9 mouse cellular contexts compared by ENCODE assay signal in the genomic region with DNA sequence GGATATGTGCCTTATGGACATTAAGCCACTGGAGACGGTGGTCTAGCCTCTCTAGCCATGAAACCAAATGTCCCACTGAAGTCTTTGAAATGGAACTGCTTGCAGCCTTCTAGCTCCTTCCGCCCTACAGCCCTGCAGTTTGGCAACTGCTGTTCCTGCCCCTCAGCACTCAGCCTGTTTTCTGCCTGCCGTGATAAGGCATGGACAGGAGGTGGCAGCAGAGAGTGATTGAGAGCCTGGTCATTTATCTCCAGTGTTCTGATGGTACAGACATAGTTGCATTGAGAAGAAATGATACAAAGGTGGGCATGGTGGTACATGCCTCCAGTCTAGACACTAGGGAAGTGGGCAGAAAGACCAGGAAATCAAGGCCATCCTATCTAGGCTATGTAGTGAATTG. TPM values are rescaled to one million over a fixed set of nuclear protein-coding genes. Genes with fewer than 3 reads are reported as not detected.
DNase-seq lines count a peak whose midpoint lies in the region; ATAC-seq and TF ChIP-seq lines count a peak whose summit lies in the region.
"Had no signal": no experiment of that assay in that cellular context is flagged by ENCODE, and none has a peak within 500 bp of the region (broad histone marks: within the 10 kb centered on the region; RNA-seq: fewer than 3 reads in every experiment).

No protein-coding gene starts in this region.

- peak; percentile 91 for TF ChIP-seq CTCF in bone marrow, adult 2 months (IDR thresholded peaks at IDR 0.05; ENCODE audit: control insufficient read depth, insufficient read depth, low read length)
- peak; percentile 87; the same call in 1 of the 2 replicates for TF ChIP-seq CTCF in embryonic fibroblast, embryonic 13.5 days (IDR thresholded peaks at IDR 0.05; ENCODE audit: borderline replicate concordance, insufficient read depth, low read length)

- WGBS in forebrain, embryonic 10.5 days = 22% methylated on average over 3 of the region's 3 CpGs
- 25% methylated on average over 3 of the region's 3 CpGs for WGBS in forebrain, embryonic 12.5 days
- 7% methylated on average over 3 of the region's 3 CpGs for WGBS in bone marrow, adult 2 months

- intact Hi-C loops in heart, postnatal 36 days (cut with DNase I) = loop anchor here (1.0 to 5.0 kb wide), 5 partner anchors 95 to 439 kb away; a partner anchor contains a TSS

- H3K4me2 ChIP-seq in forebrain, embryonic 12.5 days = no peak overlapping the region
- H3K4me2 ChIP-seq: limb, embryonic 13.5 days had no signal

- H3K36me3 ChIP-seq in forebrain, embryonic 10.5 days (replicated peaks) = no peaks in the 10 kb centered on the region
- H3K36me3 ChIP-seq in forebrain, embryonic 12.5 days (replicated peaks) = no peaks in the 10 kb centered on the region
- H3K36me3 ChIP-seq: limb, embryonic 13.5 days had no signal

- H3K9ac ChIP-seq in forebrain, embryonic 12.5 days = no peak overlapping the region
- H3K9ac ChIP-seq: limb, embryonic 13.5 days had no signal

- no peak overlapping the region for H3K27ac ChIP-seq in forebrain, embryonic 10.5 days
- H3K27ac ChIP-seq in forebrain, embryonic 12.5 days = no peak overlapping the region
- H3K27ac ChIP-seq in bone marrow, adult 2 months (ENCODE audit: control insufficient read depth, insufficient read depth, low read depth, low read length, poor library complexity) = peak overlapping the region; percentile 41
- no peak overlapping the region for H3K27ac ChIP-seq in embryonic fibroblast, embryonic 13.5 days (ENCODE audit: insufficient read depth, low read length)
- H3K27ac ChIP-seq: limb, embryonic 13.5 days had no signal

- no peak for ATAC-seq in forebrain, embryonic 12.5 days (ENCODE audit: low FRiP score)
- ATAC-seq in megakaryocyte, adult 5-6 weeks (ENCODE audit: poor library complexity, severe bottlenecking) = peak; percentile 84

- no peak overlapping the region for H3K4me3 ChIP-seq in forebrain, embryonic 10.5 days
- H3K4me3 ChIP-seq in forebrain, embryonic 12.5 days (replicated peaks) = no peak overlapping the region
- H3K4me3 ChIP-seq in bone marrow, adult 2 months (replicated peaks; ENCODE audit: control insufficient read depth, low read depth, low read length) = no peak overlapping the region
- no peak overlapping the region for H3K4me3 ChIP-seq in embryonic fibroblast, embryonic 13.5 days (ENCODE audit: insufficient read depth, low read length)
- H3K4me3 ChIP-seq: limb, embryonic 13.5 days had no signal

- H3K9me3 ChIP-seq in forebrain, embryonic 10.5 days = no peaks in the 10 kb centered on the region
- no peaks in the 10 kb centered on the region for H3K9me3 ChIP-seq in forebrain, embryonic 12.5 days
- H3K9me3 ChIP-seq: limb, embryonic 13.5 days had no signal

- DNase-seq in forebrain, embryonic 10.5 days (ENCODE audit: extremely low spot score, low spot score) = peak; percentile 62
- peak; percentile 73 for DNase-seq in heart, postnatal 36 days
- DNase-seq in layer of hippocampus, postnatal 25 days (ENCODE audit: extremely low spot score in 1 of 2, low spot score in 1 of 2) = peak; percentile 53 to 76
- DNase-seq in right cerebral cortex, postnatal 36 days (ENCODE audit: low spot score in 2 of 2) = peak; percentile 22 to 41

- no peaks in the 10 kb centered on the region for H3K4me1 ChIP-seq in forebrain, embryonic 10.5 days
- H3K4me1 ChIP-seq in forebrain, embryonic 12.5 days = no peaks in the 10 kb centered on the region
- peaks cover 3% of the 10 kb centered on the region; the same call in 1 of the 2 replicates for H3K4me1 ChIP-seq in bone marrow, adult 2 months (ENCODE audit: control insufficient read depth, insufficient read depth, low read length)
- no peaks in the 10 kb centered on the region for H3K4me1 ChIP-seq in embryonic fibroblast, embryonic 13.5 days (ENCODE audit: control insufficient read depth, insufficient read depth, low read length)
- H3K4me1 ChIP-seq: limb, embryonic 13.5 days had no signal

- peaks cover 14% of the 10 kb centered on the region for H3K27me3 ChIP-seq in forebrain, embryonic 10.5 days (ENCODE audit: poor library complexity, severe bottlenecking)
- peaks cover 37% of the 10 kb centered on the region for H3K27me3 ChIP-seq in forebrain, embryonic 12.5 days

- TF ChIP-seq POLR2A in bone marrow, adult 2 months (IDR thresholded peaks at IDR 0.05; ENCODE audit: borderline replicate concordance, control insufficient read depth, low read depth, low read length) = no peak
- TF ChIP-seq POLR2A in embryonic fibroblast, embryonic 13.5 days (IDR thresholded peaks at IDR 0.05; ENCODE audit: low read depth, low read length) = no peak

RNA-seq across cellular contexts. Expression of a gene that starts 13.4 kb away (rescaled TPM):
- polyA plus RNA-seq in forebrain, embryonic 10.5 days (2016; fragmentation: Nextera tagmentation; extraction: Ambion mirVana) = 65.3 and 66.0 TPM in 2 replicates
- 72.0 and 80.2 TPM in 2 replicates for polyA plus RNA-seq in forebrain, embryonic 12.5 days (2016; fragmentation: Nextera tagmentation; extraction: Ambion mirVana)
- polyA plus RNA-seq in bone marrow, adult 2 months (2011; ENCODE audit: insufficient read depth, insufficient read length, low replicate concordance, missing spikeins) = 12.6 and 18.3 TPM in 2 replicates
- polyA plus RNA-seq in embryonic fibroblast, embryonic 13.5 days (2011; ENCODE audit: insufficient read length, low read depth, missing spikeins) = 114 and 120 TPM in 2 replicates
- total RNA-seq in heart, postnatal 36 days (2021) = 10 to 100 TPM; 48.6 to 52.9 TPM
- total RNA-seq in layer of hippocampus, postnatal 25 days (2021) = 10 to 100 TPM; 88.6 to 97.6 TPM
- 50.1 and 56.9 TPM in 2 replicates for total RNA-seq in megakaryocyte, adult 5-6 weeks (2015)
- 78.7 and 85.5 TPM in 2 replicates for total RNA-seq in megakaryocyte, adult 5-6 weeks (2017)

RNA-seq across cellular contexts. Expression of a gene that starts 39.4 kb away (rescaled TPM):
- 0.92 and 1.5 TPM in 2 replicates for polyA plus RNA-seq in forebrain, embryonic 10.5 days (2016; fragmentation: Nextera tagmentation; extraction: Ambion mirVana)
- polyA plus RNA-seq in forebrain, embryonic 12.5 days (2016; fragmentation: Nextera tagmentation; extraction: Ambion mirVana) = 1.3 and 1.5 TPM in 2 replicates
- 20.0 and 54.3 TPM in 2 replicates for polyA plus RNA-seq in bone marrow, adult 2 months (2011; ENCODE audit: insufficient read depth, insufficient read length, low replicate concordance, missing spikeins)
- 0.90 and 4.2 TPM in 2 replicates for polyA plus RNA-seq in embryonic fibroblast, embryonic 13.5 days (2011; ENCODE audit: insufficient read length, low read depth, missing spikeins)
- total RNA-seq in heart, postnatal 36 days (2021) = 1 to 10 TPM; 1.7 to 1.9 TPM
- total RNA-seq in layer of hippocampus, postnatal 25 days (2021) = 1 to 10 TPM; 1.6 to 1.8 TPM
- total RNA-seq in megakaryocyte, adult 5-6 weeks (2015) = 207 and 212 TPM in 2 replicates
- total RNA-seq in megakaryocyte, adult 5-6 weeks (2017) = 279 and 282 TPM in 2 replicates
